Mouse (Mus musculus): ENCODE results near the gene Acat2. TPM values are rescaled to one million over a fixed set of nuclear protein-coding genes. Genes with fewer than 3 reads are reported as not detected.
"Not testable (repeated sequence)": the region's sequence is repeated elsewhere in the genome, so short reads cannot be mapped to it uniquely, and the experiment has no call there.

Acat2 gene
- polyA plus RNA-seq, 1 experiment: 50.6 TPM

DNA sequence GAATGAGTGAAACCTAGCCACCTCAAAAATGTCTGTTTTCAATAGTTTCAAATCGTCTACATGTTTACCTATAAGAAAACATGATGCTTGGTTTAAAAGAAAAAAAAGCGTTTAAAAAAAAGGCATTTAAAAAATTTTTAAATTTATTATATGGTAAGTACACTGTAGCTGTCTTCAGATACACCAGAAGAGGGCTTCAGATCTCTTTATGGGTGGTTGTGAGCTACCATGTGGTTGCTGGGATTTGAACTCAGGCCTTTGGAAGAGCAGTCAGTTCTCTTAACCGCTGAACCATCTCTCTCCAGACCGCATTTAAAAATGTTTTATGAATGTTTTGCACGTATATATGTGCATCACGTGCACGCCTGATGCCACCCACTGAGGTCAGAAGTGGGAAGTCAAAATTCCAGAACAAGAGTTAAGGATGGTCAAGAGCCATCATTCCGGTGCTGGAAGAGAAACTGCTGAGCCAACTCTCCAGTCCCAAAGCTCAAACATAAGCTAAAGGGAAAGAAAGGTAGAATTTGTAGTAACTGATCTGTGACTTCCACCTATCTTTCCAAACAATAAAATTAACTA, 30.1 kb upstream of the Acat2 start:
- Histone ChIP-seq H3K27me3 (ENCODE audit: control insufficient read depth, insufficient read depth, low read length) (no peaks in the 10 kb centered on the region), H3K27ac (ENCODE audit: insufficient read depth, low read length) (no peak overlapping the region), H3K4me1 (ENCODE audit: control insufficient read depth, insufficient read depth, low read length) (peaks cover 5% of the 10 kb centered on the region; the same call in 1 of the 2 replicates), H3K4me3 (replicated peaks; ENCODE audit: insufficient read depth, low read depth, low read length) (peak overlapping the region; percentile 97)
- TF ChIP-seq POLR2A (IDR thresholded peaks at IDR 0.05; ENCODE audit: borderline replicate concordance, insufficient read depth, low read length) (no peak), CTCF (IDR thresholded peaks at IDR 0.05; ENCODE audit: borderline replicate concordance, insufficient read depth, low read depth, low read length) (no peak)
- DNase-seq: no peak
- WGBS: 32% methylated on average over 8 of the region's 8 CpGs

DNA sequence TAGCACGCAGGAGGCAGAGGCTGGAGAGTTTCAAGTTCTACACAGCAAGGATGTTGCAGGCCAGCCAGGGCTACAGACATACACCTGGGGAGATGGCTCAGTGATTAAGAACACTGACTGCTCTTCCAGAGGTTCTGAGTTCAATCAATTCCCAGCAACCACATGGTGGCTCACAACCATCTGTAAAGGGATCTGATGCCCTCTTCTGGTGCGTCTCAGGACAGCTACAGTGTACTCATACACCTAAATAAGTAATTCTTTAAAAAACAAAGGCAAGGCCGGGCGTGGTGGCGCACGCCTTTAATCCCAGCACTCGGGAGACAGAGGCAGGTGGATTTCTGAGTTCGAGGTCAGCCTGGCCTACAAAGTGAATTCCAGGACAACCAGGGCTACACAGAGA, 27.5 kb upstream of the Acat2 start:
- H3K4me1 ChIP-seq (ENCODE audit: control insufficient read depth, insufficient read depth, low read length); H3K27me3 ChIP-seq (ENCODE audit: control insufficient read depth, insufficient read depth, low read length); H3K4me3 ChIP-seq (replicated peaks; ENCODE audit: insufficient read depth, low read depth, low read length); H3K27ac ChIP-seq (ENCODE audit: insufficient read depth, low read length); DNase-seq: not testable (repeated sequence)
- 89% methylated on average over 8 of the region's 8 CpGs for WGBS

DNA sequence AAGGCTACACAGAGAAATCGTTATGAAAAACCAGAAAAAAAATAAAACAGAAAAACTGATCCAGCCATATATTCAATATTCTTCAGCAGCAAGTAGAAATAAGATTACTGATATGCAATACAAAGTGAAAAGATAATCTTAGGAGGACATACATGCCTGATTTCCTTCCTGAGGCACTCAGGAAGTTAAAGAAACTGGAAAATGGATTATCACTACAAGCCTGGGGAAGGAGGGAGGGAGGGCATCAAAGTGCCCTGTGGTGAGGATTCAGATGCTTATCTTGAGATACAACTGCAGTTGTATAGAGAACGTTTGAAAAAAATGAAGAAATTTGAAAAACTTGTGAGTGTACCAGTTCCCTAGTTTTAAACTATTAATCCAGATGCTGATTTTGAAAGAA, 23.4 kb upstream of the Acat2 start:
- Histone ChIP-seq H3K27me3 (ENCODE audit: control insufficient read depth, insufficient read depth, low read length) (no peaks in the 10 kb centered on the region), H3K4me3 (replicated peaks; ENCODE audit: insufficient read depth, low read depth, low read length) (no peak overlapping the region), H3K4me1 (ENCODE audit: control insufficient read depth, insufficient read depth, low read length) (peaks cover 5% of the 10 kb centered on the region; the same call in 1 of the 2 replicates), H3K27ac (ENCODE audit: insufficient read depth, low read length) (no peak overlapping the region)
- TF ChIP-seq POLR2A (IDR thresholded peaks at IDR 0.05; ENCODE audit: borderline replicate concordance, insufficient read depth, low read length): no peak
- no peak for TF ChIP-seq CTCF (IDR thresholded peaks at IDR 0.05; ENCODE audit: borderline replicate concordance, insufficient read depth, low read depth, low read length)
- no peak for DNase-seq
- WGBS: 77% methylated on average over 2 of the region's 2 CpGs

DNA sequence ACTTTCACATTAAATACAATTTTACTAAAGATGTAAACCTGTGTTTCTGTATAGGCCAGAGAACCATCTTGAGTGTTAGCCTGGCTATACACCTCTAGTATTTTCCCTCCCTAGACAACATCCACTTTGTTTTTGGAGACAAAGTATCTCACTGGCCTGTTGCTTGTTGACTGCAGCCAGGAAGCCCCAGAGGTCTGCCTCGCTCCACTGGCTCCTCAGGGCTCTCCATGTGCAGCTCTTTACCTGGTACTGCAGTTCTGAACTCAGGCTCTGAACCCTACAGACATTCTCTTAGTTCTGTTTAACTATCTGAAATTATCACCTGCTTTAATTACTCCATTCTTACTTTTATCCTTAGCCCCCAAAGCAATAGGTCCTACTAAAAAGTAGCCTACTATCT, 18.0 kb upstream of the Acat2 start:
- no peak overlapping the region for H3K27ac ChIP-seq (ENCODE audit: insufficient read depth, low read length)
- no peak for TF ChIP-seq POLR2A (IDR thresholded peaks at IDR 0.05; ENCODE audit: borderline replicate concordance, insufficient read depth, low read length)
- no peak for TF ChIP-seq CTCF (IDR thresholded peaks at IDR 0.05; ENCODE audit: borderline replicate concordance, insufficient read depth, low read depth, low read length)
- H3K4me1 ChIP-seq (ENCODE audit: control insufficient read depth, insufficient read depth, low read length): peaks cover under 1% of the 10 kb centered on the region; the same call in 1 of the 2 replicates
- 52% methylated on average over 1 of the region's 1 CpGs for WGBS
- no peak for DNase-seq
- H3K27me3 ChIP-seq (ENCODE audit: control insufficient read depth, insufficient read depth, low read length): no peaks in the 10 kb centered on the region
- H3K4me3 ChIP-seq (replicated peaks; ENCODE audit: insufficient read depth, low read depth, low read length): no peak overlapping the region

DNA sequence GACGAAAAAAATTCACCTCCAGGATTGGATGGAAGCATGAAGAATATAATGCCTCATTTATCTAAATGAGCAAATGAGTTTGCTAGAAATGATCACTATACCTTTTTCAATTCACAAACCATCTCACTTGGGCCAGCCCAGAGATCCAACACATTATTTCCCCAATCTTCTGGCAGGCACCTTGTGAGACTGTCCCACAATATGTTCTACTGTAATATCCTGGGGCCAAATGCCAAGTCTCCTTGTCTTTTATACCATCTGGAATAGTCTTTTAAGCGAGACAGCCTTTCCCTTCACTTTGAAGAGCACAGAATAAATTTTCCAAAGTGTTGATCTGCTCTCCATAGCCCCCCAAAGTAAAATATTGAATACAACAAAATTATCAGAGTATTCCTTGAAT, 13.3 kb upstream of the Acat2 start:
- Histone ChIP-seq H3K4me1 (ENCODE audit: control insufficient read depth, insufficient read depth, low read length) (peaks cover 3% of the 10 kb centered on the region; the same call in 1 of the 2 replicates), H3K4me3 (replicated peaks; ENCODE audit: insufficient read depth, low read depth, low read length) (no peak overlapping the region), H3K27me3 (ENCODE audit: control insufficient read depth, insufficient read depth, low read length) (no peaks in the 10 kb centered on the region), H3K27ac (ENCODE audit: insufficient read depth, low read length) (no peak overlapping the region)
- no peak for TF ChIP-seq CTCF (IDR thresholded peaks at IDR 0.05; ENCODE audit: borderline replicate concordance, insufficient read depth, low read depth, low read length)
- no peak for TF ChIP-seq POLR2A (IDR thresholded peaks at IDR 0.05; ENCODE audit: borderline replicate concordance, insufficient read depth, low read length)
- 41% methylated on average over 2 of the region's 2 CpGs for WGBS
- peak in 1 of 2 experiments; percentile 69 for DNase-seq

DNA sequence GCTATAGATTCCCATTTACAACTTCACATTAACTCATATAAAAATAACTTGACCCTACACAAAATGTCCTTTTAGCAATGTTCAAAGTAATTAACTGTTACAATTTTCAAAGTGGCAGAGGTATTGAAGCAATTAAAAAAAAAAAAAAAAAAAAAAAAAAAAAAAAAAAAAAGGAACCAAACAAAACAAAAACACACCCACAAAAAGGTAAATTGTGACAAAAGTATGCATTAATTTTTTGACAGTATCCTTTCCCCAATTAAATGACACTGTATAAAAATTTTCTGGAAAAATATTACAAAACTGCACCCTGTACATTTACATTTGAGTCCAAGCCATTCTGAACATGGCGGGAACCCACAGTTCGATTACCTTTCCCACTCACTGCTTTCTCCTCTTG, 6.6 kb upstream of the Acat2 start:
- Histone ChIP-seq H3K4me3 (replicated peaks; ENCODE audit: insufficient read depth, low read depth, low read length) (no peak overlapping the region), H3K4me1 (ENCODE audit: control insufficient read depth, insufficient read depth, low read length) (no peaks in the 10 kb centered on the region), H3K27me3 (ENCODE audit: control insufficient read depth, insufficient read depth, low read length) (no peaks in the 10 kb centered on the region), H3K27ac (ENCODE audit: insufficient read depth, low read length) (no peak overlapping the region)
- TF ChIP-seq CTCF (IDR thresholded peaks at IDR 0.05; ENCODE audit: borderline replicate concordance, insufficient read depth, low read depth, low read length) (no peak), POLR2A (IDR thresholded peaks at IDR 0.05; ENCODE audit: borderline replicate concordance, insufficient read depth, low read length) (no peak)
- 92% methylated on average over 2 of the region's 2 CpGs for WGBS
- no peak for DNase-seq

DNA sequence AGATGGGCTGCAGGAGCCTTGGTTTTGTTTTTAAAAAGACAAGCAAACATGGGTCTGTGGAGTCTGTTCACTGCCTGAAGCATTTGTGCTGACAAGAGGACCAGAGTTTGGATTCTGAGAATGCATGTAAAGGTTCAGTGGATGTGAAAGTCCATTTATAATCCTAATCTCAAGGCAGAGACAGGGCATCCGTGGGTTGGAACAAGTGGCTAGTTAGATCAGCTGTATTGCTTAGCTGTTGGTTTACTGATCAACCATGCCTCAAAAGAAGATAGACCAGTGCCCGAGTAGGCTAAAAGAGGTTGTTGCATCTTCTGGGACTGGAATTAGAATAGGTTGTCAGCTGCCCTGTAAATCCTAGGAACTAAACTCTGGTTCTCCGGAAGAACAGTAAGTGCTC, 2.9 kb upstream of the Acat2 start:
- WGBS: 88% methylated on average over 3 of the region's 3 CpGs
- no peak overlapping the region for H3K27ac ChIP-seq (ENCODE audit: insufficient read depth, low read length)
- DNase-seq: no peak
- peaks cover 5% of the 10 kb centered on the region; the same call in 1 of the 2 replicates for H3K4me1 ChIP-seq (ENCODE audit: control insufficient read depth, insufficient read depth, low read length)
- H3K4me3 ChIP-seq (replicated peaks; ENCODE audit: insufficient read depth, low read depth, low read length): no peak overlapping the region
- TF ChIP-seq CTCF (IDR thresholded peaks at IDR 0.05; ENCODE audit: borderline replicate concordance, insufficient read depth, low read depth, low read length): no peak
- TF ChIP-seq POLR2A (IDR thresholded peaks at IDR 0.05; ENCODE audit: borderline replicate concordance, insufficient read depth, low read length): no peak
- H3K27me3 ChIP-seq (ENCODE audit: control insufficient read depth, insufficient read depth, low read length): no peaks in the 10 kb centered on the region

DNA sequence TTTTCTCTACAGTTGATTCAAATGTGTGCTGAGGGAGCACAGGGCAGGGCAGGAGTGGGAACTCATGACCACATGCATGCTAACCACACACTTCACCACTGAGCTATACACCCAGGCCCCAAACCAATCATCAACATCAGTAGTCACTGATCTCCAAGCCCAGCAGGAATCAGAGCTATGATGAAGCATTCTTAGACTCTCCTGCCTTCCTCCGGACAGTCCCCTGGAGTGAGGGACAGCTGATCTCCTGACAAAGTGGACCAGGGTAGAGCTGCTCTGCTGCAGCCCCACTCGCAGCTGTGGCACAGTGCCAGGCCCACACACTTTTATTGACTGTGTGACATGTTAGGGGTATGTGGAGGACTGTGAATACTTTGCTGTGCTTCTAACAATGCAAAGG, 1.2 kb downstream of the Acat2 start:
- not testable (repeated sequence) for H3K4me1 ChIP-seq (ENCODE audit: control insufficient read depth, insufficient read depth, low read length); H3K27me3 ChIP-seq (ENCODE audit: control insufficient read depth, insufficient read depth, low read length); H3K4me3 ChIP-seq (replicated peaks; ENCODE audit: insufficient read depth, low read depth, low read length); H3K27ac ChIP-seq (ENCODE audit: insufficient read depth, low read length)
- WGBS: 4% methylated on average over 2 of the region's 2 CpGs
- DNase-seq: peak in 1 of 2 experiments; percentile 19
